8 mouse cellular contexts compared by ENCODE assay signal in the genomic region with DNA sequence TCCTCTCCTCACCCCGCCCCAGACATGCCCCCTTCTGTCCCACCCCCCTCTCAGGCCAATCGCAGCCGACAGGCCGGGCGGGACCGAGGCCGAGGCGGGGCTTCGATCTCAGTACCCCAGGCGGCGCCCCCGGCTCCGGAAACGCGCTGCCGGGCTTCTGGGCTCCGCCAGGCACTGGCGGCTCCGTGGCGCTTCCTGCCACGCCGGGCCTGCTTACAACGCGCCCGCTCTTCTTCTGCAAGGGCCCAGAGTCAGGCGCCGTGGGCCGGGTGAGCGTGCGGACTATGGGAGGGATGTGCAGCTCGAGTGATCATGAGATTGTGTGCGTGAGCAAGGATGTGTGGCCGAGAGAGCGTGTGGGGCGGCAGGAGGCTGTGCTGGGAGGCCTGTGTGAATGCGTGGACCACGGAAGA. TPM values are rescaled to one million over a fixed set of nuclear protein-coding genes. Genes with fewer than 3 reads are reported as not detected.
DNase-seq lines count a peak whose midpoint lies in the region; ATAC-seq and TF ChIP-seq lines count a peak whose summit lies in the region.

A gene (plus strand): TSS at position 139 of the 413 bp plus-strand sequence.

- peak within 1 kb of the TSS; percentile 73 for H3K27ac ChIP-seq in embryonic facial prominence, embryonic 15.5 days (replicated peaks)
- H3K27ac ChIP-seq in heart, embryonic 11.5 days (ENCODE audit: low read depth, low read length): peak within 1 kb of the TSS; percentile 62; the same call in 1 of the 2 replicates
- peak within 1 kb of the TSS; percentile 73 for H3K27ac ChIP-seq in kidney, embryonic 15.5 days
- H3K27ac ChIP-seq in liver, adult 2 months (replicated peaks; ENCODE audit: insufficient read depth, low read depth, low read length): peak within 1 kb of the TSS; percentile 30
- H3K27ac ChIP-seq in stomach, embryonic 15.5 days: peak within 1 kb of the TSS; percentile 68

- DNase-seq in 416B (ENCODE audit: low read depth): peak; percentile 69
- DNase-seq in adrenal gland, postnatal 36 days: peak; percentile 85 to 90
- DNase-seq in liver, adult 2 months (ENCODE audit: extremely low read depth, low read depth, low spot score): peak; percentile 37
- peak; percentile 72 for DNase-seq in naive thymus-derived CD4-positive, alpha-beta T cell, adult 2 months (ENCODE audit: low read depth)

- peak within 1 kb of the TSS; percentile 59 for H3K4me3 ChIP-seq in embryonic facial prominence, embryonic 15.5 days (replicated peaks)
- H3K4me3 ChIP-seq in heart, embryonic 11.5 days (ENCODE audit: low read depth, low read length): peak within 1 kb of the TSS; percentile 67
- peak within 1 kb of the TSS; percentile 66 for H3K4me3 ChIP-seq in kidney, embryonic 15.5 days (replicated peaks)
- H3K4me3 ChIP-seq in liver, adult 2 months (ENCODE audit: insufficient read depth, low read depth, low read length): peak within 1 kb of the TSS; percentile 94
- peak within 1 kb of the TSS; percentile 61 for H3K4me3 ChIP-seq in stomach, embryonic 15.5 days (replicated peaks)

- no peaks in the 10 kb centered on the region for H3K36me3 ChIP-seq in embryonic facial prominence, embryonic 15.5 days
- no peaks in the 10 kb centered on the region for H3K36me3 ChIP-seq in heart, embryonic 11.5 days (ENCODE audit: control insufficient read depth, insufficient read depth, low read length)
- no peaks in the 10 kb centered on the region for H3K36me3 ChIP-seq in kidney, embryonic 15.5 days
- H3K36me3 ChIP-seq in liver, adult 2 months (ENCODE audit: control insufficient read depth, insufficient read depth, low read length): no peaks in the 10 kb centered on the region; the same call in 1 of the 2 replicates
- H3K36me3 ChIP-seq in stomach, embryonic 15.5 days: no peaks in the 10 kb centered on the region

- peak within 1 kb of the TSS; percentile 44; the same call in 1 of the 2 replicates for H3K9ac ChIP-seq in embryonic facial prominence, embryonic 15.5 days
- H3K9ac ChIP-seq in heart, embryonic 11.5 days (ENCODE audit: low read depth, low read length): peak within 1 kb of the TSS; percentile 77
- peak within 1 kb of the TSS; percentile 63 for H3K9ac ChIP-seq in kidney, embryonic 15.5 days
- H3K9ac ChIP-seq in liver, adult 2 months (ENCODE audit: low read depth, low read length): peak within 1 kb of the TSS; percentile 76
- peak within 1 kb of the TSS; percentile 58 for H3K9ac ChIP-seq in stomach, embryonic 15.5 days

- TF ChIP-seq POLR2A in liver, adult 2 months (IDR thresholded peaks at IDR 0.05; ENCODE audit: extremely low read depth, insufficient read depth, low read length): peak; percentile 57; the same call in 1 of the 2 replicates

- H3K27me3 ChIP-seq in embryonic facial prominence, embryonic 15.5 days: peaks cover 6% of the 10 kb centered on the region; the same call in 1 of the 2 replicates
- H3K27me3 ChIP-seq in heart, embryonic 11.5 days (ENCODE audit: control insufficient read depth, insufficient read depth, low read length): peaks cover 4% of the 10 kb centered on the region; the same call in 1 of the 2 replicates
- H3K27me3 ChIP-seq in kidney, embryonic 15.5 days: peaks cover 14% of the 10 kb centered on the region
- no peaks in the 10 kb centered on the region for H3K27me3 ChIP-seq in liver, adult 2 months (ENCODE audit: control insufficient read depth, insufficient read depth, low read length)
- no peaks in the 10 kb centered on the region for H3K27me3 ChIP-seq in stomach, embryonic 15.5 days (replicated peaks)

- no peaks in the 10 kb centered on the region for H3K4me1 ChIP-seq in embryonic facial prominence, embryonic 15.5 days
- H3K4me1 ChIP-seq in heart, embryonic 11.5 days (ENCODE audit: control insufficient read depth, insufficient read depth, low read length): peaks cover 4% of the 10 kb centered on the region; the same call in 1 of the 2 replicates
- H3K4me1 ChIP-seq in kidney, embryonic 15.5 days: 0 out of 2 replicates have a peak, but pooled peaks cover 5% of the 10 kb centered on the region
- no peaks in the 10 kb centered on the region; the same call in 1 of the 2 replicates for H3K4me1 ChIP-seq in liver, adult 2 months (ENCODE audit: control insufficient read depth, insufficient read depth, low read length)
- no peaks in the 10 kb centered on the region for H3K4me1 ChIP-seq in stomach, embryonic 15.5 days

- ATAC-seq in embryonic facial prominence, embryonic 15.5 days (ENCODE audit: insufficient number of reproducible peaks, low FRiP score, low TSS enrichment, low read depth): peak; percentile 93
- peak; percentile 85 for ATAC-seq in heart, embryonic 11.5 days (replicated peaks; ENCODE audit: insufficient number of reproducible peaks, low FRiP score, low TSS enrichment)
- ATAC-seq in kidney, embryonic 15.5 days (replicated peaks; ENCODE audit: low FRiP score): peak; percentile 97
- ATAC-seq in stomach, embryonic 15.5 days (ENCODE audit: insufficient read depth, low FRiP score, low read depth): peak; percentile 96

- TF ChIP-seq CTCF in liver, adult 2 months (IDR thresholded peaks at IDR 0.05; ENCODE audit: low read depth, low read length): no peak

- WGBS in embryonic facial prominence, embryonic 15.5 days: 18% methylated on average over 34 of the region's 37 CpGs
- WGBS in heart, embryonic 11.5 days (ENCODE audit: insufficient replicate concordance): 13% methylated on average over 37 of the region's 37 CpGs
- 17% methylated on average over 37 of the region's 37 CpGs for WGBS in kidney, embryonic 15.5 days
- WGBS in liver, adult 2 months: 0% methylated on average over 35 of the region's 37 CpGs
- 18% methylated on average over 35 of the region's 37 CpGs for WGBS in stomach, embryonic 15.5 days

- peaks cover 6% of the 10 kb centered on the region; the same call in 1 of the 2 replicates for H3K79me2 ChIP-seq in liver, adult 2 months (ENCODE audit: control insufficient read depth, insufficient read depth, low read length)

- no peaks in the 10 kb centered on the region for H3K9me3 ChIP-seq in embryonic facial prominence, embryonic 15.5 days (replicated peaks)
- no peaks in the 10 kb centered on the region for H3K9me3 ChIP-seq in heart, embryonic 11.5 days (replicated peaks; ENCODE audit: control insufficient read depth, low read length)
- H3K9me3 ChIP-seq in kidney, embryonic 15.5 days (replicated peaks): no peaks in the 10 kb centered on the region
- no peaks in the 10 kb centered on the region for H3K9me3 ChIP-seq in stomach, embryonic 15.5 days

- peak within 1 kb of the TSS; percentile 46 for H3K4me2 ChIP-seq in embryonic facial prominence, embryonic 15.5 days (replicated peaks)
- peak within 1 kb of the TSS; percentile 63 for H3K4me2 ChIP-seq in heart, embryonic 11.5 days
- H3K4me2 ChIP-seq in kidney, embryonic 15.5 days: peak within 1 kb of the TSS; percentile 58
- H3K4me2 ChIP-seq in stomach, embryonic 15.5 days: peak within 1 kb of the TSS; percentile 51

RNA-seq across cellular contexts. Expression of the gene that starts here (rescaled TPM):
- total RNA-seq in adrenal gland, postnatal 36 days (2021): 10 to 100 TPM; 22.5 to 24.5 TPM
- 17.2 and 17.7 TPM in 2 replicates for polyA plus RNA-seq in embryonic facial prominence, embryonic 15.5 days (2015; fragmentation: Nextera tagmentation; extraction: Ambion mirVana)
- polyA plus RNA-seq in heart, embryonic 11.5 days (2014; fragmentation: Nextera tagmentation; extraction: Ambion mirVana): 12.3 and 14.4 TPM in 2 replicates
- polyA plus RNA-seq in kidney, embryonic 15.5 days (2015; fragmentation: Nextera tagmentation; extraction: Ambion mirVana): 13.3 and 14.3 TPM in 2 replicates
- total RNA-seq in liver, adult 2 months (2014; rRNA removed): 7.3 and 12.6 TPM in 2 replicates
- 3.7 and 5.7 TPM in 2 replicates for polyA plus RNA-seq in liver, adult 2 months (2012; rRNA removed)
- polyA plus RNA-seq in stomach, embryonic 15.5 days (2015; fragmentation: Nextera tagmentation; extraction: Ambion mirVana): 11.2 and 11.8 TPM in 2 replicates

Comparison
In these comparisons a context has a peak if more than half of its experiments do, and no peak if none do; other contexts are left out.
1. Peak in every context shown above with its lines: DNase-seq, ATAC-seq, H3K4me3 ChIP-seq and H3K27ac ChIP-seq.
2. DNase-seq: peak in every context shown above with its lines; median percentile 88 in adrenal gland, postnatal 36 days; 72 in naive thymus-derived CD4-positive, alpha-beta T cell, adult 2 months; 69 in 416B; 37 in liver, adult 2 months.